In genomic region chr1:179961777-179962176, GRCm38 (mm10) we compare ENCODE assay signal across 8 mouse cellular contexts. TPM values are rescaled to one million over a fixed set of nuclear protein-coding genes. Genes with fewer than 3 reads are reported as not detected.
DNase-seq lines count a peak whose midpoint lies in the region; ATAC-seq and TF ChIP-seq lines count a peak whose summit lies in the region.

No protein-coding gene starts in this region.

- H3K4me2 ChIP-seq in heart, embryonic 12.5 days = peak overlapping the region; percentile 96
- H3K4me2 ChIP-seq in forebrain, embryonic 13.5 days = peak overlapping the region; percentile 89
- peak overlapping the region; percentile 59 for H3K4me2 ChIP-seq in stomach, embryonic 14.5 days (replicated peaks; ENCODE audit: low read depth, low read length)

- ATAC-seq in heart, embryonic 12.5 days (ENCODE audit: insufficient number of reproducible peaks, low FRiP score) = no peak
- no peak for ATAC-seq in forebrain, embryonic 13.5 days
- no peak for ATAC-seq in stomach, embryonic 14.5 days (ENCODE audit: insufficient number of reproducible peaks, insufficient read depth, low FRiP score, low read depth)
- ATAC-seq in activated CD4-positive, CD25-positive, alpha-beta regulatory T cell, adult 4 months = no peak

- H3K36me3 ChIP-seq in heart, embryonic 12.5 days = no peaks in the 10 kb centered on the region
- H3K36me3 ChIP-seq in forebrain, embryonic 13.5 days (ENCODE audit: poor library complexity, severe bottlenecking) = no peaks in the 10 kb centered on the region
- no peaks in the 10 kb centered on the region for H3K36me3 ChIP-seq in liver, adult 2 months (ENCODE audit: control insufficient read depth, insufficient read depth, low read length)
- H3K36me3 ChIP-seq in stomach, embryonic 14.5 days (ENCODE audit: control insufficient read depth, insufficient read depth, low read length) = no peaks in the 10 kb centered on the region

- H3K4me3 ChIP-seq in heart, embryonic 12.5 days = peak overlapping the region; percentile 78
- H3K4me3 ChIP-seq in forebrain, embryonic 13.5 days = peak overlapping the region; percentile 72
- H3K4me3 ChIP-seq in liver, adult 2 months (ENCODE audit: insufficient read depth, low read depth, low read length) = peak overlapping the region; percentile 51; the same call in 1 of the 2 replicates
- H3K4me3 ChIP-seq in stomach, embryonic 14.5 days (ENCODE audit: low read depth, low read length) = peak overlapping the region; percentile 69

- no peak for TF ChIP-seq POLR2A in liver, adult 2 months (IDR thresholded peaks at IDR 0.05; ENCODE audit: extremely low read depth, insufficient read depth, low read length)

- DNase-seq in heart, postnatal 36 days = no peak
- DNase-seq in adrenal gland, postnatal 14 days = peak; percentile 19
- peak; percentile 50 for DNase-seq in liver, adult 2 months (ENCODE audit: extremely low read depth, low read depth, low spot score)
- no peak for DNase-seq in right cerebral cortex, postnatal 25 days

- H3K27ac ChIP-seq in heart, embryonic 12.5 days (ENCODE audit: poor library complexity, severe bottlenecking) = no peak overlapping the region
- no peak overlapping the region for H3K27ac ChIP-seq in forebrain, embryonic 13.5 days
- H3K27ac ChIP-seq in liver, adult 2 months (replicated peaks; ENCODE audit: insufficient read depth, low read depth, low read length) = no peak overlapping the region
- no peak overlapping the region for H3K27ac ChIP-seq in stomach, embryonic 14.5 days (ENCODE audit: low read length)

- H3K4me1 ChIP-seq in heart, embryonic 12.5 days (replicated peaks) = peaks cover 21% of the 10 kb centered on the region
- H3K4me1 ChIP-seq in forebrain, embryonic 13.5 days = peaks cover 47% of the 10 kb centered on the region
- H3K4me1 ChIP-seq in liver, adult 2 months (ENCODE audit: control insufficient read depth, insufficient read depth, low read length) = peaks cover 5% of the 10 kb centered on the region; the same call in 1 of the 2 replicates
- H3K4me1 ChIP-seq in stomach, embryonic 14.5 days (ENCODE audit: control insufficient read depth, insufficient read depth, low read length) = peaks cover 14% of the 10 kb centered on the region; the same call in 1 of the 2 replicates

- intact Hi-C loops in heart, postnatal 36 days (cut with DNase I) = loop anchor here (2.0 to 5.0 kb wide), 2 partner anchors 61 to 103 kb away; no protein-coding TSS in a partner anchor

- no peaks in the 10 kb centered on the region for H3K79me2 ChIP-seq in liver, adult 2 months (ENCODE audit: control insufficient read depth, insufficient read depth, low read length)

- 36% methylated on average over 4 of the region's 4 CpGs for WGBS in heart, embryonic 12.5 days
- 44% methylated on average over 4 of the region's 4 CpGs for WGBS in forebrain, embryonic 13.5 days
- 36% methylated on average over 4 of the region's 4 CpGs for WGBS in liver, adult 2 months
- WGBS in stomach, embryonic 14.5 days = 40% methylated on average over 4 of the region's 4 CpGs

- H3K27me3 ChIP-seq in heart, embryonic 12.5 days (replicated peaks) = no peaks in the 10 kb centered on the region
- H3K27me3 ChIP-seq in forebrain, embryonic 13.5 days = no peaks in the 10 kb centered on the region
- no peaks in the 10 kb centered on the region for H3K27me3 ChIP-seq in liver, adult 2 months (ENCODE audit: control insufficient read depth, insufficient read depth, low read length)
- H3K27me3 ChIP-seq in stomach, embryonic 14.5 days (ENCODE audit: control insufficient read depth, insufficient read depth, low read length) = no peaks in the 10 kb centered on the region

- TF ChIP-seq CTCF in liver, adult 2 months (IDR thresholded peaks at IDR 0.05; ENCODE audit: low read depth, low read length) = no peak

- H3K9ac ChIP-seq in heart, embryonic 12.5 days = peak overlapping the region; percentile 78
- H3K9ac ChIP-seq in forebrain, embryonic 13.5 days = peak overlapping the region; percentile 97
- no peak overlapping the region for H3K9ac ChIP-seq in liver, adult 2 months (ENCODE audit: low read depth, low read length)
- H3K9ac ChIP-seq in stomach, embryonic 14.5 days (replicated peaks; ENCODE audit: low read depth, low read length) = no peak overlapping the region

- H3K9me3 ChIP-seq in heart, embryonic 12.5 days (replicated peaks) = no peaks in the 10 kb centered on the region
- H3K9me3 ChIP-seq in forebrain, embryonic 13.5 days (replicated peaks) = no peaks in the 10 kb centered on the region
- no peaks in the 10 kb centered on the region for H3K9me3 ChIP-seq in stomach, embryonic 14.5 days (ENCODE audit: control insufficient read depth, low read depth, low read length)

RNA-seq across cellular contexts. Expression of gene Cdc42bpa, which starts 1.5 kb away (rescaled TPM):
- 11.6 and 14.7 TPM in 2 replicates for polyA plus RNA-seq in heart, embryonic 12.5 days (2016; fragmentation: Nextera tagmentation; extraction: Ambion mirVana)
- 10 to 100 TPM; 41.1 to 43.4 TPM for total RNA-seq in heart, postnatal 36 days (2021)
- 51.2 and 57.6 TPM in 2 replicates for total RNA-seq in adrenal gland, postnatal 14 days (2021)
- 22.0 and 23.9 TPM in 2 replicates for polyA plus RNA-seq in forebrain, embryonic 13.5 days (2015; fragmentation: Nextera tagmentation; extraction: Ambion mirVana)
- total RNA-seq in liver, adult 2 months (2014; rRNA removed) = 23.3 and 24.7 TPM in 2 replicates
- polyA plus RNA-seq in liver, adult 2 months (2012; rRNA removed) = 4.3 and 7.0 TPM in 2 replicates
- 22.7 and 26.1 TPM in 2 replicates for polyA plus RNA-seq in stomach, embryonic 14.5 days (2014; fragmentation: Nextera tagmentation; extraction: Ambion mirVana)
- polyA plus RNA-seq in activated CD4-positive, CD25-positive, alpha-beta regulatory T cell, adult 4 months (2017; shearing (Covaris generic)) = under 1 TPM in 1 of 2 experiments, not detected in 1; 0.25 TPM

Comparison
In these comparisons a context has a peak if more than half of its experiments do, and no peak if none do; other contexts are left out.
1. H3K9ac ChIP-seq: peak in heart, embryonic 12.5 days (single experiment) and forebrain, embryonic 13.5 days (single experiment); none in liver, adult 2 months (single experiment) and stomach, embryonic 14.5 days (single experiment).
2. DNase-seq: peak in adrenal gland, postnatal 14 days (single experiment) and liver, adult 2 months (single experiment); none in heart, postnatal 36 days (0 of 2) and right cerebral cortex, postnatal 25 days (single experiment).
3. Peak in every context shown above with its lines, with median percentiles within 50 percentile points of each other: H3K4me2 ChIP-seq and H3K4me3 ChIP-seq.